Mouse (Mus musculus) forebrain, embryonic 11.5 days (tissue): ENCODE measurements around the gene Pls3. TPM values are rescaled to one million over a fixed set of nuclear protein-coding genes. Genes with fewer than 3 reads are reported as not detected.

Experiments
- ATAC-seq: fragments of 200-750 bp; cut with Nextera tagmentation; replicated peaks from 2 replicates; pipeline ENCODE4 v1.8.0; 2017; ENCODE audit warnings: moderate TSS enrichment; ENCODE audit not compliant: low FRiP score
- DNase-seq: peaks from one replicate; pipeline ENCODE4 v3.0.0-alpha.2; 2017; ENCODE audit warnings: low spot score
- H3K27ac ChIP-seq: fragments of 300-500 bp; sonication (generic); 2 replicates; pipeline ENCODE4 v1.5.1; 2014; ENCODE audit warnings: low read depth, low read length
- H3K27me3 ChIP-seq: fragments of 300-500 bp; sonication (generic); 2 replicates; pipeline ENCODE4 v1.6.1; 2014; ENCODE audit warnings: mild to moderate bottlenecking, low read length, mixed read lengths; ENCODE audit not compliant: control insufficient read depth, insufficient read depth
- H3K36me3 ChIP-seq: fragments of 300-500 bp; sonication (generic); 2 replicates; pipeline ENCODE4 v1.6.1; 2014; ENCODE audit warnings: mild to moderate bottlenecking, low read length, moderate library complexity, mixed read lengths; ENCODE audit not compliant: control insufficient read depth, insufficient read depth
- H3K4me1 ChIP-seq: fragments of 300-500 bp; sonication (generic); replicated peaks from 2 replicates; pipeline ENCODE4 v1.6.1; 2014; ENCODE audit warnings: low read length, mixed read lengths; ENCODE audit not compliant: control insufficient read depth, insufficient read depth
- H3K4me2 ChIP-seq: fragments of 300-500 bp; sonication (generic); 2 replicates; pipeline ENCODE4 v1.6.1; 2014; ENCODE audit warnings: low read depth, mild to moderate bottlenecking, low read length, moderate library complexity, mixed read lengths; ENCODE audit not compliant: severe bottlenecking
- H3K4me3 ChIP-seq: fragments of 300-500 bp; sonication (generic); 2 replicates; pipeline ENCODE4 v1.5.1; 2014; ENCODE audit warnings: low read depth, low read length
- H3K9ac ChIP-seq: fragments of 300-500 bp; sonication (generic); 2 replicates; pipeline ENCODE4 v1.6.1; 2014; ENCODE audit warnings: low read length
- H3K9me3 ChIP-seq: fragments of 300-500 bp; sonication (generic); 2 replicates; pipeline ENCODE4 v1.6.1; 2016; ENCODE audit warnings: low read length, mixed read lengths; ENCODE audit not compliant: control insufficient read depth
- WGBS: fragments of 180-500 bp; shearing (Covaris S2); extraction: QIAGEN DNeasy Blood & Tissue Kit; methylation state at CpG from one replicate; pipeline ENCODE4 v1.1.7; 2014; 5-methylcytosine and 5-hydroxymethylcytosine counted together
- polyA plus RNA-seq: library from polyadenylated mRNA; unstranded; fragments of >200 nt; fragmentation: Nextera tagmentation; extraction: Ambion mirVana; gene quantifications from 2 replicates; pipeline ENCODE4 v1.2.1, GENCODE M21; 2014

Gene Pls3
- 68.0 and 76.1 TPM in 2 replicates for polyA plus RNA-seq

DNA sequence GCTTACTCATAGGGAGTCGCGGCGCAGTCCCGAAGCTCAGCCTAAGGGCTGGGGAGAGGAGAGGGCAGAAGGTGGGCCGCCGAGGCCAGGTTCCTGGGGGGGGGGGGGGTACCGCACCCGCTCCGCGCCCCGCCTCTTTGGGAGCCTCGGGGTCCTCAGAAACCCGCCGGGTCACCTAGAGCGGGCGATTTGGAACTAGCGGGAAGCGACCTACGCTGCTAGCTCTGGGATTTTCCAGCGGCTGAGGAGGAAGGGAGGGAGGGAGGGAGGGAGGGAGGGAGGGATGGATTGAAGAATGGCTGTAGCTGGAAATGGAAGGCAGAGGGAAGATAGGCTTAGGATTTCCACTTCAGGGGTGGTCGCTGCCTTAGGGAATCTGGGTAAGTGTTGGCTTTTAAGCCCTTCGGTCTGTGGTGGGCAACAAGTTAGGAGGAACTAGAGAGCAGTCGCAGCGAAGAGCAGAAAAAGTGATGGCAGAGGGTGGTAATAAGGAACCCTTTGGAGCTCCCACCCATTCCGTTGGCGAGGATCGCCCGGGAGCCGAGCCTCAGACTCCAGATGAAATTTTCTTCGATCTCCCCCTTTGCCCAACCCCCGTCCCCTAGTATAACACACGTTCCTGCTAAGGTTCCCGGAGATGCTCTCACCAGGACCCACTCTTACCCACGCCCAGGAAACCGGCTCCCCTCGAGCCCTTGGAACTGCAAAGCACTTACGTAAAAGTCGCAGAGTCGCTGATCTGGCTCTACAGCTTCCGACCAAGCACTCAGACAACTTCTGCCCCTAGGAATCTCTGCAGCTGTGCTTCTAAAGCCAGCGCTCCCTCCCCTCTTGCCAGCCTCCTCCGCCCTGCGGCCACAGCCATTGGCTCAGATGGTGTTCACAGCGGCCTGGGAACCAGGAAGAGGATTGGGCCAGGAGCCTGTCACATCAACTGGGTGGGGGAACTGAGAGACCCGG, at the start of gene Pls3:
Gene Pls3 (minus strand): TSS at position 851 of the 960 bp plus-strand sequence.
- Histone ChIP-seq H3K4me1 (no peaks in the 10 kb centered on the region), H3K4me2 (peak within 1 kb of the TSS; percentile 52), H3K36me3 (no peaks in the 10 kb centered on the region), H3K4me3 (peak within 1 kb of the TSS; percentile 43), H3K27me3 (no peaks in the 10 kb centered on the region), H3K9me3 (no peaks in the 10 kb centered on the region), H3K27ac (peak within 1 kb of the TSS; percentile 41; the same call in 1 of the 2 replicates), H3K9ac (peak within 1 kb of the TSS; percentile 55)
- ATAC-seq (peak; percentile 99), DNase-seq (peak; percentile 86)
- WGBS: 21% methylated on average over 36 of the region's 45 CpGs

DNA sequence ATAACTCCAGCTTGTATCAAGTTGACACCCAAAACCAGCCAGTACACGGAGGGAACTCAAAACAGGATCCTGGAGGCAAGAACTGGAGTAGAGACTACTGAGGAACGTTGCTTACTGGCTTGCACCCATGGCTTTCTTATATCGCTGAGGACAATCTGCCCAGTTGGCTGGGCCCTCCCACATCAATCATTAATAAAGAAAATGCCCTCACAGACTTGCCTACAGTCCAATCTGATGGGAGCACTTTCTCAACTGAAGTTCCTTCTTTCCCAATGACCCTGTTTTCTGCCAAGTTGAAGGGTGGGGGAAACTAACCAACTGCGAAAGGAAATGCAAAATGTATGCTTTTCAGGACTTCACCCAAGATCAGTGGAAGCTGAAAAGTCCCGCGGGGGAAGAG, 20.7 kb upstream of the Pls3 start:
- H3K4me1 ChIP-seq: no peaks in the 10 kb centered on the region
- H3K4me2 ChIP-seq: no peak overlapping the region
- H3K27ac ChIP-seq: no peak overlapping the region
- 71% methylated on average over 6 of the region's 6 CpGs for WGBS
- H3K27me3 ChIP-seq: no peaks in the 10 kb centered on the region
- DNase-seq (no peak), ATAC-seq (no peak)
- no peaks in the 10 kb centered on the region for H3K9me3 ChIP-seq
- H3K4me3 ChIP-seq: no peak overlapping the region
- H3K9ac ChIP-seq: no peak overlapping the region
- H3K36me3 ChIP-seq: no peaks in the 10 kb centered on the region

DNA sequence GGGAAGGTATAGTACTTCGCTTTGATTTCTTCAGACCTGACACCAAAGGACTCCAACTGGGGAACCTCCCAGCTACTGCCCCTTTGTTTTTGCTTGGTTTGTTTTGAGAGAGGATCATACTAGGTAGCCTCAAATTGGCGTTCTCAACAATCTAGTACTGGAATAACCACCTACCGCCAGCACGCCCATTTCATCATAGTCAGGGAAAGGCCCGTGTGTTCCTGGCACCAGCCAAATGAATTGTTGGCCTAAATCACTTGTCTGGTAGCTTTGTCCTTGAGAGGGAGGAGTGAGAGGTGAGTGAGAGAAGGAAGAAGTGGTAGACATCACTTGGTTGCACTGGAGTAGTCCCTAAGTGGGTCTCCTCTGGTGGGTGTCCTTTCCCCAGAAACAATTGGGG, 584 bp upstream of the Pls3 start:
- H3K36me3 ChIP-seq: no peaks in the 10 kb centered on the region
- H3K9ac ChIP-seq: no peak overlapping the region; the same call in 1 of the 2 replicates
- H3K9me3 ChIP-seq: no peaks in the 10 kb centered on the region
- peak overlapping the region; percentile 45 for H3K4me2 ChIP-seq
- DNase-seq: no peak
- H3K4me1 ChIP-seq: no peaks in the 10 kb centered on the region
- peak overlapping the region; percentile 43 for H3K4me3 ChIP-seq
- H3K27ac ChIP-seq: no peak overlapping the region
- no peak for ATAC-seq
- no peaks in the 10 kb centered on the region for H3K27me3 ChIP-seq
- WGBS: 22% methylated on average over 5 of the region's 5 CpGs

DNA sequence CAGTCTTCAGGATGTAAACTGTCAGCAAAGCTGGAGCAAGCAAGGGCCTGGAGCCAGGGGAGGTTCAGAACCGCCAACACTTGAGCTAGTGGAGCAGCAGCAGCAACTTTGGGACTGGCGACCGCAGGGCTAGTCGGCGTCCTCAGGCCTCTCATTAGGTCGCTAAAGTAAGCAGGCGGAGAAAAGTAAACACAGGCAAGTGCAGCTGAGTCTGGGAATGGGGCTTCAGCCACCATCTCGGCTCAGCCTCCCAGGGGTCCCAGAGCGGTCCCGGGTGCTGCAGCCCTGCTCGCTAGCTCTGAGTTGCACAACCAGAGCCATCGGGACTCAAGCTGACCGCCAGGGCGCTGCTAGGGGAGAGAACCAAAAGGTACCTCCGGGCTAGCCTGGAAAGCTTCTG, 1.2 kb downstream of the Pls3 start:
- Histone ChIP-seq H3K27me3 (no peaks in the 10 kb centered on the region), H3K9me3 (no peaks in the 10 kb centered on the region), H3K9ac (no peak overlapping the region), H3K4me1 (no peaks in the 10 kb centered on the region), H3K4me3 (peak overlapping the region; percentile 43), H3K4me2 (peak overlapping the region; percentile 52), H3K27ac (0 out of 2 replicates have a peak overlapping the region, but pooled peaks have one; percentile 18), H3K36me3 (no peaks in the 10 kb centered on the region)
- peak; percentile 61 for DNase-seq
- WGBS: 13% methylated on average over 15 of the region's 15 CpGs
- ATAC-seq: 0 out of 2 replicates have a peak, but pooled peaks have one; percentile 43

DNA sequence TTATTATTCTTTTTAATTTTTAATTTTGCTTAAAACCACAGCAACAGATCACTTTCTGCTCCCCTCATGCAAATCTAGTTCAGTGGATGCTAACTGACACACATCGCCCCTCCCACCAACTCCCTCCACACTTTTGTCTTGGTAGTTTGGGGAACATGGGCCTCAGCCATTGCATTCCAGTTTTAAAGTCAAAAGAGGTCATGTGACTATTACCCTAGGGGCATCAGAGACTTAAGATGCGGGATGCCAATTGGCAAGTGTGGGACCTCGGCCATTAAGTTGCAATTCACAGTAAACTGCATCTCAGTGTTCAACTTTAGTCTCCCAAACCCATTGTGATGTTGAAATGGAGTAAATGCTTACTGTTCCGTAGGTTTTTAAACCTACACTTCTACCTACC, 1.7 kb downstream of the Pls3 start:
- Histone ChIP-seq H3K4me3 (peak overlapping the region; percentile 43), H3K36me3 (no peaks in the 10 kb centered on the region), H3K27ac (no peak overlapping the region), H3K27me3 (no peaks in the 10 kb centered on the region), H3K4me1 (no peaks in the 10 kb centered on the region), H3K9me3 (no peaks in the 10 kb centered on the region), H3K4me2 (peak overlapping the region; percentile 52; the same call in 1 of the 2 replicates), H3K9ac (no peak overlapping the region)
- DNase-seq (no peak), ATAC-seq (no peak)
- 30% methylated on average over 4 of the region's 4 CpGs for WGBS

DNA sequence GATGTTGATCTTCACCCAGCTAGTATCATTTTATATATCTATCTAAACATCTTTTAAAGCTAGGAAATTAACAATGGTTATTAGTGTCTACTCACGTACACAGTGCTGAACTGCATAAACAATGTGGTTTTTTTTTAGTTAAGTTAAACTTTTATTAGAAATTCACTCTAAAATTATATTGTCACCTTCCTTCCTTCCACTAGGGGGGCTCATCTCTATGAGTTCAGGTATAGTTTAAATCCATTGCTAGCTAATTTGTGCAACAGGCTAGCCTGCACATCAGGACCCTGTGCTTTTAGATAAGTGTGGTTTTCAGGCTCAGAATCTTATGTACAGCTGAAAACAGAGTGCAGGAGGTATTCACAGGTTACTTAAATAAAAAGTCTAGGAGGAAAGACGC, 3.1 kb downstream of the Pls3 start:
- Histone ChIP-seq H3K9ac (no peak overlapping the region), H3K9me3 (no peaks in the 10 kb centered on the region), H3K36me3 (no peaks in the 10 kb centered on the region), H3K27me3 (no peaks in the 10 kb centered on the region), H3K4me1 (no peaks in the 10 kb centered on the region), H3K4me3 (no peak overlapping the region), H3K27ac (no peak overlapping the region), H3K4me2 (no peak overlapping the region)
- ATAC-seq (no peak), DNase-seq (no peak)
- 79% methylated on average over 2 of the region's 2 CpGs for WGBS

DNA sequence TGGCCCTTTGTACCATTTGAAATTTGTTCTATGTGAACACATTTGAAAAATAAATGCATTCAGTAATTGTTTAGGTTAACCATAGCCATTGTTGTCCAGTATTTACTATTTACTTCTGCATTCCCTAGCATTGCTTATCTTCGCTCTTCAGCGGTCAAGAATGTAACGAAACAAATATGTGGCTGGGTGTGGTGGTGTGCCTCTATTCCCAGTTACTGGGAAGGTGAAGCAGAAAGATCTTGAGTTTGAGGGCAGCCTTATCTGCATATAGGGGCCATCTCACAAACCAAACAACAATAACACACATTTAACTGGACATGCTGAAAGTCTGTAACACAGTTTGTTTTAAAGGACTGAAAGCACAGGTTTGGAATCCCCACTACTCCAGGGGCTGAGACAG, 13.3 kb downstream of the Pls3 start:
- ATAC-seq: no peak
- Histone ChIP-seq H3K27ac (no peak overlapping the region), H3K36me3 (no peaks in the 10 kb centered on the region), H3K4me2 (no peak overlapping the region), H3K9ac (no peak overlapping the region), H3K27me3 (no peaks in the 10 kb centered on the region), H3K4me3 (no peak overlapping the region), H3K9me3 (no peaks in the 10 kb centered on the region), H3K4me1 (no peaks in the 10 kb centered on the region)
- WGBS: 75% methylated on average over 3 of the region's 3 CpGs
- DNase-seq: no peak

DNA sequence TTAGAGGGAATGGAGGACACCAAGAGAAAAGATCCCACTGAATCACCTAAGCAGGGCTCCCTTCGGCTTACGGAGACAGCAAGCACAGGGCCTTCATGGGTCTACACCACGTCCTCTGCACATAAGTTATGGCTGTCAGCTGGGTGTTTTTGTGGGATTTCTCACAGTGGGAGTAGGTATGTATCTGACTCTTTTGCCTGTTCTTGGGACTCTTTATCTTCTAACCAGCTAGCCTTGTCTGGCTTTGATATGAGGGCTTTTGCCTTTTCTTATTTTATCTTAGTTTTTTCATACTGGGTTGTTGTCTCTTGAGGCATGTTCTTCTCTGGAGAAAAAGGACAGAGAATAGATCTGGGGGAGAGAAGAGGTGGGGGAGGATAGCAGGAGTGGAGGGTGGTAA, 20.7 kb downstream of the Pls3 start:
- H3K27me3 ChIP-seq: no peaks in the 10 kb centered on the region
- H3K4me1 ChIP-seq: no peaks in the 10 kb centered on the region
- H3K27ac ChIP-seq: no peak overlapping the region
- no peak overlapping the region for H3K4me3 ChIP-seq
- no peak overlapping the region for H3K9ac ChIP-seq
- no peak overlapping the region for H3K4me2 ChIP-seq
- WGBS: 97% methylated on average over 3 of the region's 3 CpGs
- DNase-seq: no peak
- no peaks in the 10 kb centered on the region for H3K36me3 ChIP-seq
- ATAC-seq: no peak
- no peaks in the 10 kb centered on the region for H3K9me3 ChIP-seq
